Mouse (Mus musculus): Measurements from ENCODE around the gene Mmp19.

Mmp19 gene

GRCm38 (mm10) chr10:128790398-128791124 lies at the start of gene Mmp19:
Gene Mmp19 (plus strand): TSS chr10:128790910.
- DNase-seq (ENCODE audit: low spot score in 2 of 2), result no peak

DNA sequence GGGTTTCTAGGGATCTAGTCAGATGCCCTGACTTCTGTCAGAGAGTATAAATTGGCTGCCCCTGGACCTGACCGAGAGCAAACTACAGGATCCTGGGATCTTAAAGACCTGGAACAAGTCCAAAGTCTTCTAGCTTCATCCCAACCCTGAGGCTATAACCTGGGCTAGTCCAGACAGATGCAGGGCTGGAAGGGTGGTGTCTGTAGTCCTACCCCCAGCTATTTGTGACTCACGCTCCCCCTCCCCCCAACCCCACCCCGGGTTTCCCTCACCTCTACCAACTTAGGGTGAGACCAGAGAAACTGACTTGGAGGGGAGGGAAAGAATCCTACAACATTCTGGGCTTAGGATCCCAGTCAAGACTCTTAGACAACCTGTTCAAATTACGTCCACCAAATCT lies 48.1 kb upstream of the Mmp19 start:
- DNase-seq (ENCODE audit: low spot score in 2 of 2), result no peak

DNA sequence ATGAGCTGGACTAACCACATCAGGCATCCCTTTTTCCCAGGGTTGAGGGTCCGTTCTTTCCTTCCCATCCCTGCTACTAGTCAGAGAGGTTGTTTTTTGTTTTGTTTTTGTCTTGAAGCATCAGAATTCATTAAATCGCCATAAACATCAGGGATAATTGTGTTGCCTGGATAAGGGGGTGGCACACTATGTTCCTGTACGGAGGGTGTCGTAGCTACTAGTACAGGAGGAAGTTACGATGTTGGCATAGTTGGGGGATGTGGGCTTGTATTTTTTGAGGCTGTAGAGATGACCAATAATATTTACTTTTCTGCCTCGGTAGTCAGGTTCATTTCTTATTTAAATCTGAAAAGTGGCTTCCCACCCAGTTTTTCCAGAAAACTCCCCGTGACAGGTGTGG lies 47.5 kb upstream of the Mmp19 start:
- DNase-seq (ENCODE audit: low spot score in 2 of 2), result no peak

DNA sequence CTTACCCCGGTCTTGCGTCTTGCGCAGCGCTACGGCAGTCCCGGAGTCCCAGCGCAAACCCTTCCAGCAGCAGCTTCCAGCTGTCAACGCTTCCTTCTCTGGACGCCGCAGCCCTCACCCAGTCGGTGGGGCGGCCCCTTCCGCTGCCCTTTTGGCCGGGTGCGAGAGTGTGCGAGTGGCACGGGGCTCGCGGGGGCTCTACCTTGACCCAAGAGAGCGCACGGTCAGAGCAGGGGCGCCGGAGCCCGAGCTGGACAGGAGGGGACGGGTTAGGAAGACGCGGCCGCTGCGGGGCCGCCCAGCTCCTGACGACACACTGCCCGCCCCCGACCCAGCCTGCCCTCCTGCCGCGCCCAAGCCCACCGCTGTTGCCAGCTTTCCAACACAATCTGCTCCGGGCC lies 46.9 kb upstream of the Mmp19 start:
- DNase-seq (ENCODE audit: low spot score in 2 of 2), result peak; percentile 45 to 55

DNA sequence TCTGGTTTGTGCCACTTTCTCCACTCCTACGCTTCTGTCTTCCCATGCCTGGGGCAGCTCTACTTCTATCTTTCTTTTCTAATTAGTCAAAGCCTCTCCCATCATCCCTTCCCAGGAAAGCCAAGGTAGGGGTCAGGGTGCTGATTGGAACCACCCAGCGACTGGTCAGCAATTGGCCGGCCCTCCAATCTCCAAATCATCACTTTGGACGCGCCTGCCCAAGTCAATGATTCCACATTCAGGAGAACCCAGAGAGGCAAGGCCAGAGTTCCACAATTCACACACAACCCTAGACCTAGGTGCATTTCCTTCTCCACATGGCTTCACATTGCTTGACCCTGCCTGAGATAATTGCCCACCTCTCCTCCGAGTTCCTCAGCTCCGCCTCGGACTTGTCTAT lies 46.5 kb upstream of the Mmp19 start:
- peak in 1 of 2 experiments; percentile 25 for DNase-seq (ENCODE audit: low spot score in 2 of 2)

DNA sequence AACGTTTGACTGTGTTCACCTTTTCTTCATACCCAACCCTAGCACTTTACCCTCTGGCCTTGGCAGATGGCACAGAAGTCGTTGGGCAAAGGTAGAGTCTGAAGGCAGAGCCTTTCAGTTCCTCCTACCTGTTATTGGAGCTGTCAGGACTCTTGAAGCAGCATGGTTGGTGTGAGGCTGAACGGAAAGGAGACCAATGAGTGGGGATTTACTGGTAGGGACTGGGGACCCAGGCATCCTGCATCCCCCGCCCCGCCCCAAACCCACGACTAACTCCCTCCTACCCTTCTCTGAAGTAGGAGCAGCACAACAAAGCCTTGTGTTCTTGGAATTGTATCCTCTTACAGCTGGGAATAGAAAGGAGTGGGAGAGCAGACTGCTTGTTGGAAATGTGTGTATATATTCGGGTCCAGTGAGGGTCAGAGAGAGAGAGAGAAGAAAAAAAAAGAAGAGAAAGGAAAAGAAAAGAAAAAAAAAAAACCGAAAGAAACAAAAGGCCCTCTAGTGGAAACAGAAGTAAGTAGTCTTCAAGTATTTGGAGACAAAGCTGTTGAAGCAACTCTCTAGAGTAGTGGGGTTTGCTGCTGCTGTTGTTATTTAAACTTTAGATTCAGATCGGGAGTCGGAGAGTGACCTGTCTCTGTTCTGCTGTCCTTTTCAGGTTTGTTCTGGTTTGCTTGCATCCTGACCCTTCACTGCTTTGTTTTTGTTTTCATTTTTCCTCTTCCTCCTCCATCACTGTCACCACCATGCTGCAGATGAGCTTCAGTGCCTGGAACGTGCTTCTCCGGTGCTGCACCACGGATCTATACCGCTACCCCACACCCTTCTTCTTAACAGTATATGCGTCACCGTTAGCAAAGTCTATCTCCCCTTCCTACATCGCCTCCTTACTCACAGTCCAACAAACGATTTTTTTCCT lies 45.8 kb upstream of the Mmp19 start, which contains the start of gene Dgka:
TSS of gene Dgka (minus strand) at position 176 of the 922 bp plus-strand sequence.
- no peak for DNase-seq (ENCODE audit: low spot score in 2 of 2)

- no peak for DNase-seq (ENCODE audit: low spot score in 2 of 2)
These were observed 44.6 kb upstream of the Mmp19 start for GRCm38 (mm10) chr10:128745946-128746613.

GRCm38 (mm10) chr10:128746972-128747645 lies 43.6 kb upstream of the Mmp19 start:
- no peak for DNase-seq (ENCODE audit: low spot score in 2 of 2)

DNA sequence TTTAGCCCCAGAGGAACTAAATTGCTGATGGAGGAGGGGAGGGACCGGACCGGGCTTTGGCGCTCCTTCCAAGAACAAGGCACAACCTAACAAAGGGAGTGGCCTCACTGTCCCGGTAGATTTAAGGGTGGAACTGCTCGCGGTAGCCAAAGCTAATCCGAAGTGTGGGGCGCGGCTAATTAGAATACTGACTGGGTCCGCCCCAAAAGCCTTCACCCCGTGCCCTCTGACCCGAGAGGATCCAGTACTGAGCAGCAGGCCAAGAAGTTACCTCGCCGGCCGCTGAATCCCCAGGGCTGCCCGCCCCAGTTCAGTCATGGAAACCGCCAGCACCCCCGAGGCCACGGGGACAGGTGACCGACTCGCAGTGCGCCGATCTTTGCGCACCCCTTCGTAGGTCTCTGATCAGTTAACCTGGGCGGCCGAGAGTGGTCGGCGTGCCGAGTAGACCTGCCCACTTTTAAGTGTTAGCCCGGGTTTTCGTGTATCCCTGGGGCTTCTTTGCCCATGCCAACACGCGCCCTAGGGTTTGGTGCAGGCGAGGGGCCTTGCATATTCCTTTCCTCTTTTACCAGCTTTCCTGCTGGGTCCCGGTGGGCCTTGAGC lies 43.0 kb upstream of the Mmp19 start, which contains the start of gene Pym1:
TSS of gene Pym1 (plus strand) at position 244 of the 606 bp plus-strand sequence.
- no peak for DNase-seq (ENCODE audit: low spot score in 2 of 2)

DNA sequence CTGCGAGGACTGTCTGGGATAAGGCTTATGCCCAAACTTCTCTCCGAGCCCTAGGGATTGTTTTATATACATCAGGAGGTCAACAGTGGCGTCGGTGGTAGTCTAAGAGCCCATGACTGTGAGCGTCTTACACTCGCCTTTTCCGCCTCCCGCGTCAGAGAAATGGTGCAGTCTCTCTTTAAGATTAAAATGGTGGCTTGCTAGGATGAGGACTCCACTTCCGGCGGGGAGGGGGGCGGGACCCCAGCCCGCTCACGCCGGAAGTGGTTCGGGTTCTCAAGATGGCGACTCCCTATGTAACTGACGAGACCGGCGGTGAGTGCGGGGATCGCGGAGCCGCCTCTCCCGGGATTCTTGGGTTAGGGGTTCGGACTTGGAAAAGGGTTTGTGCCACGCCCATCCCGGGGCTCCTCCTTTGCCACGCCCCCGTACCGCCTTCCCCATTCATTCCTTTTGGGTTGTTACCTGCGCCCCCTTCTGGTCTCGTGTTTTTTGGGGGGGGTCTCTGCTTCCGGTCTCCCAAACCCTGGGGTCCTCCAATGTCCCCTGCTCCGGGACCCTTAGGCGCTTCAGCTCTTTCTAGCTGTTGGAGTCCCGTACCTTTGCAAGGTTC lies 42.4 kb upstream of the Mmp19 start:
- peak; percentile 70 to 86 for DNase-seq (ENCODE audit: low spot score in 2 of 2)

GRCm38 (mm10) chr10:128772895-128773294 lies 17.8 kb upstream of the Mmp19 start:
- DNase-seq (ENCODE audit: low spot score in 2 of 2), result no peak

- DNase-seq (ENCODE audit: low spot score in 2 of 2), result no peak
These were observed 17.0 kb upstream of the Mmp19 start for GRCm38 (mm10) chr10:128773685-128774084.

- DNase-seq (ENCODE audit: low spot score in 2 of 2), result no peak
These were observed 12.3 kb upstream of the Mmp19 start for GRCm38 (mm10) chr10:128778441-128778840.

DNA sequence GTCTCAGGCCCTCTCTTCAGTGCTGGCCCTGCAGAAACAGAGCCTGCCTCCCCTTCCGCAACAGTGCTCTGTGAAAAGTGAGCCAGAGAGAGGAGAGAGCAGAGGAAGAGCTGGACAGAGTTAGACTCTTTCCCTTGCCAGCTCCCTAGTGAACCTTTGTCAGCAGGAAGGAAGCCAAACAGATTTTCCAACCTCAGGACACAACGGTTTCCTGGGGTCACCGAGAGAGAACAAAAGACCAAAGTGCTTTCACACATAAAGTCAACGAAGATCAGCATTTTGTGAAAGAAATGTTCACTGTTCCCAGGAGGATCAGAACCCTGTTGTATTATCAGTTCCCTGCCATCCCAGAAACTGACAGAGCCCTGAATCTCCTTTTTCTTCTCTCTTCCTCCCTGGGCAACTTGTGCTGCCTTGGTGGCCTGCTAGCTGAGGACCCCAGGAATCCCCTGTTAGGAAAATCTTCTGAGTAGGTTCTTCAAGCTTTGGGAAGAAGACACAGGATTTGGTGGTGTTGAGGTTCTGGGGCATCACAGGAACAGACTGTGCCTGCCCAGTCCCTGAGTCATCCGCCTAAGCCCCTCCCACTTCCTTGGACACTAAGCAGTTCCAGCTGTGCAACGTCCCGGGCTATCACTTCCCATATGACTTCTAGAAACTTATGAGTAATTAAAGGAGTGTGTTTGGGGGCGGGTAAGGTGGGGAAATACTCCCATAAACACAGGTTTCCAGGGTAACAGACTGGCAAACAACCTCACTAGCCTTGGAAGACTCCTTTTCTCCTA lies 11.5 kb upstream of the Mmp19 start:
- no peak for DNase-seq (ENCODE audit: low spot score in 2 of 2)

DNA sequence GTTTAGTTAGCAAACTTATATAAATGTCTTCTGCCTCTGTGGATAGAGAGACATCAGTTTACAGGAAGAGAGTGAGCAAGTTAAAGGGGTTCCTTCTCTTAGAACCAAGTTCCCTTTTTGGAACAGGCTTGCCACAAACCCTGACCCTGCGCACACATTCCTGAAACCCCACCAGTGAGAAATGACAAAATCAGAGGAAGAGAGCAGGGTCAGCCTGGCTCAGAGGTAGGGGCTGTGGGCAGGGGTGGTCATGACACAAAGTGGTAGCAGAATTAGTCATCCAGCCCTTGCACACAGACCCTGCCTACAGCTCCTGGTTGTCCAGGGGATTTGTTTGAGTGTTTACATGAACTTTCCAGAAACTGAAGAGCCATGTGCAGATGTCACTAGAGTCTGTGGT lies 10.5 kb upstream of the Mmp19 start:
- DNase-seq (ENCODE audit: low spot score in 2 of 2), result no peak

- DNase-seq (ENCODE audit: low spot score in 2 of 2), result no peak
These were observed 1.3 kb downstream of the Mmp19 start for GRCm38 (mm10) chr10:128792041-128792440.

DNA sequence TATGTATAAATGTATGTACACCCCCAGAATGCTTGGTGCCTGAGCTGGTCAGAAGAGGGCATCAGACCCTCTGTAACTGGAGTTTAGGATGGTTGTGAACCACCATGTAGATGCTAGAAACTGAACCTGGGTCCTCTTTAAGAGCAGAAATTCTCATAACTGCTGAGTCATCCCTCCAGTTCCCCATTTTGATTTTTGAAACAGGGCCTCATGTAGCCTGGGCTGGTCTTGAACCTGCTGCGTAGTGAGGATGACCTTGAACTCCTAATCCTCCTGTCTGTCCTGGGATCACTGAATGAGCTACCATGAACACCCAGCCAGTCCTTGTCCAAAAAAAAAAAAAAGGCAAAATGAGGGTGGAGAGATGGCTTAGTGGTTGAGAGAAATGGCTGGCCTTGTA lies 2.5 kb downstream of the Mmp19 start:
- DNase-seq (ENCODE audit: low spot score in 2 of 2), result no peak

- DNase-seq (ENCODE audit: low spot score in 2 of 2), result no peak
These were observed 3.7 kb downstream of the Mmp19 start for GRCm38 (mm10) chr10:128794391-128794790.

DNA sequence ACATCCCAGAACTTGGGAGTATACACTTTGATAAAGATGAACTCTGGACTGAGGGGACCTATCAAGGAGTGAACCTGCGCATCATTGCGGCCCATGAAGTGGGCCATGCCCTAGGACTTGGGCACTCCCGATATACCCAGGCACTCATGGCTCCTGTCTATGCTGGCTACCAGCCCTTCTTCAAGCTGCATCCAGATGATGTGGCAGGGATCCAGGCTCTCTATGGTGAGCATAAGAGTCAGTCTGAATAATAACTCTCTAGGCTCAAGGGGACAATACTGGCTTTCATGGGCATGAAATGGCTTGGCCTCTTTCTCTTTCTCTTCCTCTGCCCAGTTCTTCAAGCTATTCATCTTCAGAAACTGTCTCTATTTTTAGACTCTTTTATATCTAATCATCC lies 4.9 kb downstream of the Mmp19 start:
- DNase-seq (ENCODE audit: low spot score in 2 of 2), result no peak

DNA sequence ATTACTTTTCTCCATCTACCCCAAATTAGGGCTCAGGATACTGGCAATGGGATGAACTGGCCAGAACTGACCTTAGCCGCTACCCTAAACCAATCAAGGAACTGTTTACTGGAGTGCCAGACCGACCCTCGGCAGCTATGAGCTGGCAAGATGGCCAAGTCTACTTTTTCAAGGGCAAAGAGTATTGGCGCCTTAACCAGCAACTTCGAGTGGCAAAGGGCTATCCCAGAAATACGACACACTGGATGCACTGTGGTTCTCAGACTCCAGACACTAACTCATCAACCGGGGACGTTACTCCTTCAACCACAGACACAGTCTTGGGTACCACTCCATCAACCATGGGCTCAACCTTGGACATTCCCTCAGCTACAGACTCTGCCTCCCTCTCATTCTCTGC lies 8.0 kb downstream of the Mmp19 start:
- no peak for DNase-seq (ENCODE audit: low spot score in 2 of 2)

Measured in right cerebral cortex, adult 2 months (tissue).